Mouse (Mus musculus): ENCODE data around the gene Gm11111. TPM values are rescaled to one million over a fixed set of nuclear protein-coding genes. Genes with fewer than 3 reads are reported as not detected.

Gm11111 gene
- polyA plus RNA-seq, 1 experiment from 2014 or later = not detected

Other genes starting within 250 kb of the Gm11111 start
- 1.1 and 1.7 TPM in 2 replicates for gene Cfap299, start 223.4 kb upstream of the Gm11111 start, polyA plus RNA-seq (2015; fragmentation: Nextera tagmentation; extraction: Ambion mirVana)

All from forebrain, embryonic 13.5 days (tissue).